Mouse (Mus musculus): ENCODE data around the gene Treml2. TPM values are rescaled to one million over a fixed set of nuclear protein-coding genes. Genes with fewer than 3 reads are reported as not detected.

Treml2 gene
- polyA plus RNA-seq (2017; shearing (Covaris generic)): 10 to 100 TPM; 15.6 to 38.8 TPM

DNA sequence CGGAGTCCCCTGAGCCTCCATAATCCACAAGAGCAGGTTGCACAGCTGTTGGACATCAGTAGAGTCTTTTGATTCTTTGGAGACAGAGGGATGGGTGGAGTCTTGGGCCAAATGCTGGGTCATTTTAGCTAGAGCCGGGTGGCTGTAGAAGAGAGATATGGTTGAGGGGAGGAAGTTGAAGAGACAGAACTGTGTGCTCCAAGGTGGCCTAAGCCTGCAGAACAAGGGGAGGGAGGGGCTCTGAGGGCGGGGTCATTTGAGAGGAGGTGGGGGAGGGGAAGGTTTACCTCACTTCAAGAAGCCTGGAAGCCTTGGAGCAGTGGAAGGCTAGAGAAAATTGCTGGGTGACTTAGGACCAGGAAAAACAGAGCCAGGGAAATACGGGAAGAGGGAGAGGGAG lies at the start of gene Treml2:
Gene Treml2, plus strand, starts transcription at position 296 of the 400 bp plus-strand sequence.

GRCm38 (mm10) chr17:48263741-48264362 lies 35.4 kb upstream of the Treml2 start, which contains the start of gene Treml4:
Treml4 (plus strand) TSS chr17:48264295.

DNA sequence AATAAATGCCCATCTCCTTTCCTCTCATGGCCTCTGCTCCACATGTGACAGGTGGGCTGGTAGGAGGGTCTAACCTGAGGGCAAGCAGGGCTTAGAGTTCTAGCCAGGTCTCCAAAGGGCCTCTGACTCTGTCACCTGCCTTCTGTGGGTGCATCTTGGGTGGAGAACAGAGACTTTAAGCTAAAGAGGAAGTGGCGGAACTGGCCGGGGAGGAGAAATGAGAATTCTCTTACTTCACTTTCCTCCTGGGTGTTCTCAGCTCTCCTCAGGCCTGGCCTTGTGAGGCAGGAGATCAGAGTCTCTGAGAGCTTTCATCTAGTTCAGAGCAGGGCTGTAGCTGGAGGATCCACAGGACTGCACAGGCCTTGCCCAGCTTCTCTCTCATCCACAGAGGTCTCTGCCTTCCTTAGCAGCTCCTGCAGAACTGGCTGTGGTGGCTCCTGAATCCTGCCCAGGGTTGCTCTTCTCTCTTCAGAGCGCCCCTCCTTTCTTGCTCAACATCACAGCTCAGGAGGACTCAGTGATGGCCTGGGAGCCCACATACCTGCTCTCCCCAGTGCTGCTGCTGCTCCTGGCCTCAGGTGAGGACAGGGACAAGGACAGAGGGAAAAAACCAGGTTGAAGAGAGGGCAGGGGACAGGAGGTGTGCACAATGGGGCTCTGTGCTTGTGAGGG lies 16.7 kb downstream of the Treml2 start, which contains the start of gene B430306N03Rik:
Gene B430306N03Rik, plus strand, starts transcription at position 237 of the 675 bp plus-strand sequence.

GRCm38 (mm10) chr17:48346231-48346630 lies 46.9 kb downstream of the Treml2 start, which contains the start of gene Trem2:
Trem2 (plus strand) TSS chr17:48346401.

GRCm38 (mm10) chr17:48359616-48360015 lies 60.3 kb downstream of the Treml2 start, which contains the start of gene Treml1:
Treml1 (plus strand) TSS chr17:48359916.

Other genes with a start within 250 kb of the Treml2 start
- not detected for gene 1700067P10Rik, start 210.2 kb upstream of the Treml2 start, polyA plus RNA-seq (2017; shearing (Covaris generic))
- gene 9830107B12Rik, start 153.2 kb upstream of the Treml2 start, polyA plus RNA-seq (2017; shearing (Covaris generic)): under 1 TPM in 1 of 2 experiments, not detected in 1; 0.23 TPM
- gene A530064D06Rik, start 132.2 kb upstream of the Treml2 start, polyA plus RNA-seq (2017; shearing (Covaris generic)): under 1 TPM in 1 of 2 experiments, not detected in 1; 0.31 TPM
- under 1 TPM in 1 of 2 experiments, not detected in 1; 0.07 TPM for gene Trem1, start 66.7 kb upstream of the Treml2 start, polyA plus RNA-seq (2017; shearing (Covaris generic))
- gene Trem3, start 51.7 kb upstream of the Treml2 start, polyA plus RNA-seq (2017; shearing (Covaris generic)): not detected
- 1 to 10 TPM in 1 of 2 experiments, under 1 TPM in 1; 0.97 to 2.1 TPM for gene Treml4, start 35.2 kb upstream of the Treml2 start, polyA plus RNA-seq (2017; shearing (Covaris generic))
- 1 to 10 TPM; 3.0 to 4.3 TPM for gene B430306N03Rik, start 16.6 kb downstream of the Treml2 start, polyA plus RNA-seq (2017; shearing (Covaris generic))
- under 1 TPM in 1 of 2 experiments, not detected in 1; 0.22 TPM for gene Trem2, start 46.9 kb downstream of the Treml2 start, polyA plus RNA-seq (2017; shearing (Covaris generic))
- under 1 TPM in 1 of 2 experiments, not detected in 1; 0.42 TPM for gene Treml1, start 60.4 kb downstream of the Treml2 start, polyA plus RNA-seq (2017; shearing (Covaris generic))
- gene Nfya, start 110.4 kb downstream of the Treml2 start, polyA plus RNA-seq (2017; shearing (Covaris generic)): 1 to 10 TPM; 4.5 to 8.6 TPM
- gene Oard1, start 110.5 kb downstream of the Treml2 start, polyA plus RNA-seq (2017; shearing (Covaris generic)): 10 to 100 TPM; 57.9 to 80.4 TPM
- 10 to 100 TPM; 15.0 to 22.1 TPM for gene Apobec2, start 133.4 kb downstream of the Treml2 start, polyA plus RNA-seq (2017; shearing (Covaris generic))
- gene Tspo2, start 152.0 kb downstream of the Treml2 start, polyA plus RNA-seq (2017; shearing (Covaris generic)): 1 to 10 TPM in 1 of 2 experiments, under 1 TPM in 1; 0.36 to 2.0 TPM
- gene Unc5cl, start 155.4 kb downstream of the Treml2 start, polyA plus RNA-seq (2017; shearing (Covaris generic)): 10 to 100 TPM; 37.7 to 43.4 TPM

Measured in activated CD4-positive, CD25-positive, alpha-beta regulatory T cell (primary cell).